Comparison of ENCODE assay signal across 9 mouse cellular contexts in the genomic region with DNA sequence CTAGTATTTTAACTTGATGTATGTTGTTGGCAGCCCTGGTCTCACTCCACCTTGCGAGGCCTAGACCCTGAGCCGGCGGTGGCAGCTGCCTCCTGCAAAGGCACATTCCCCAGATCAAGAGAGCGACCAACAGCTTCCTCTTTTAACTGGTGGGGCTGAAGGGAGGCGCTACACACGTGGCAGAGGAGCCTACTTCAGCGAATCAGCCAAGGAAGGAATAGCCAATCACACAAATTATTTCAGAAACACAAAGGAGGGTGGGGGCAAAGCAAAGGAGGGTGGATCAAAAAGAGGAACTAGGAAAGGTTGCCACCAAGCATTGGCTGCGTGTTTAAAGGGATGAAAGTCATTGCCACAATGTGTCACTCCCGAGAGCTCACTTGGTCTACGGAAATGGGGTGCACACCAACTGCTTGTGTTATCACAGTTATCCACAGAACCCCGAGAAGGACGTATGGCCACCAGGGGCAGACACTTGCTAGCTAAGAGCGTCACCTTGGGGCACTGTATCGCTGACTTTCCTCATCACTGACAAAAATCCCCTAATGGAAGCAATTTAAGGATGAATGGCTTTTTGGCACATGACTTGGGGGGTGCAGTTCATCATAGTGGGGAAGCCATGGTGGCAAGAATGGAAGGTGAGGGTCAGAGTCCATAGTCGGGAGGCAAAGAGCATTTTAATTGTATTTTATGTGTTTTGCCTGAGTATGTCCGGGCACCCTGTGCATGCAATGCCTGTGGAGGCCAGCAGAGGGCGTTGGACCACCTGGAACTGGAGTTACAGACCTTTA. TPM values are rescaled to one million over a fixed set of nuclear protein-coding genes. Genes with fewer than 3 reads are reported as not detected.
DNase-seq lines count a peak whose midpoint lies in the region; TF ChIP-seq lines count a peak whose summit lies in the region.
"Had no signal": no experiment of that assay in that cellular context is flagged by ENCODE, and none has a peak within 500 bp of the region (broad histone marks: within the 10 kb centered on the region; RNA-seq: fewer than 3 reads in every experiment).

No protein-coding gene starts in this region.

- no peak overlapping the region for H3K9ac ChIP-seq in CH12.LX (ENCODE audit: insufficient read depth, low read depth)
- H3K9ac ChIP-seq: lung, embryonic 15.5 days had no signal

- H3K9me3 ChIP-seq in CH12.LX (replicated peaks; ENCODE audit: low read length): peaks cover 23% of the 10 kb centered on the region
- H3K9me3 ChIP-seq: lung, embryonic 15.5 days had no signal

- peaks cover 49 to 83% of the 10 kb centered on the region in 2 experiments for H3K36me3 ChIP-seq in CH12.LX (replicated peaks in 1 of 2; ENCODE audit: control insufficient read depth in 1 of 2, insufficient read depth in 1 of 2, low read length in 1 of 2)
- H3K36me3 ChIP-seq: lung, embryonic 15.5 days had no signal

- peak; percentile 68 for TF ChIP-seq EP300 in CH12.LX (IDR thresholded peaks at IDR 0.05; ENCODE audit: low read length)

- TF ChIP-seq RAD21 in CH12.LX (IDR thresholded peaks at IDR 0.05; ENCODE audit: low read depth, low read length): no peak; the same call in 1 of the 2 replicates

- peak overlapping the region; percentile 79 for H3K27ac ChIP-seq in CH12.LX (ENCODE audit: insufficient read depth, low read depth)
- H3K27ac ChIP-seq: lung, embryonic 15.5 days had no signal

- dilution Hi-C loops in CH12.LX (cut with MboI; ENCODE audit: extremely low pct_ligation_motif_present, extremely low pct_unique_long_range_greater_than_20kb, low sequenced_read_pairs): no loop called here

- TF ChIP-seq POLR2A in CH12.LX (IDR thresholded peaks at IDR 0.05; ENCODE audit: low read depth, low read length): peak; percentile 72

- in situ Hi-C loops in CH12.LX (cut with MboI; ENCODE audit: low pct_ligation_motif_present, low pct_unique_long_range_greater_than_20kb, low sequenced_read_pairs): no loop called here

- no peak overlapping the region for H3K4me3 ChIP-seq in CH12.LX (replicated peaks in 1 of 3; ENCODE audit: low read depth in 2 of 3, low read length in 2 of 3, poor library complexity in 1 of 3)
- H3K4me3 ChIP-seq: lung, embryonic 15.5 days had no signal

- DNase-seq in A20 (ENCODE audit: low read depth, low spot score): peak; percentile 91
- peak; percentile 93 for DNase-seq in CH12.LX (ENCODE audit: extremely low read depth)
- peak; percentile 35 for DNase-seq in liver
- peak; percentile 67 for DNase-seq in naive thymus-derived CD4-positive, alpha-beta T cell, adult 2 months (ENCODE audit: low read depth)
- no peak for DNase-seq in yolk sac, embryonic 10.5 days (ENCODE audit: low spot score)
- DNase-seq in kidney, postnatal 4 days: no peak
- no peak for DNase-seq in ovary, postnatal 36 days (ENCODE audit: low spot score)
- DNase-seq in adrenal gland, postnatal 36 days: no peak

- H3K79me2 ChIP-seq in CH12.LX (replicated peaks; ENCODE audit: control insufficient read depth, extremely low read depth, insufficient read depth, poor library complexity, severe bottlenecking): peaks cover 95% of the 10 kb centered on the region

- peaks cover 5 to 30% of the 10 kb centered on the region in 2 experiments for H3K4me1 ChIP-seq in CH12.LX (ENCODE audit: control insufficient read depth in 1 of 2, insufficient read depth in 2 of 2)

- H3K27me3 ChIP-seq in CH12.LX (replicated peaks): no peaks in the 10 kb centered on the region
- H3K27me3 ChIP-seq: lung, embryonic 15.5 days had no signal

- TF ChIP-seq CTCF in CH12.LX (conservative IDR thresholded peaks at IDR 0.05 in 1 of 2, IDR thresholded peaks at IDR 0.05 in 1 of 2; ENCODE audit: low read depth in 2 of 2, low read length in 2 of 2): peak; percentile 55 to 64; a peak in 3 of 4 replicates

- H3K4me2 ChIP-seq in CH12.LX (ENCODE audit: insufficient read depth, low read depth, poor library complexity, severe bottlenecking): no peak overlapping the region
- H3K4me2 ChIP-seq: lung, embryonic 15.5 days had no signal

TF ChIP-seq in CH12.LX, 34 proteins besides CTCF, POLR2A, EP300 and RAD21:
- no peak for TF ChIP-seq KAT2A (IDR thresholded peaks at IDR 0.05; ENCODE audit: insufficient replicate concordance, low read length)
- 0 out of 2 replicates have a peak, but pooled peaks have one; percentile 37 for TF ChIP-seq TCF12 (IDR thresholded peaks at IDR 0.05; ENCODE audit: low read depth, low read length)
- TF ChIP-seq MAX (IDR thresholded peaks at IDR 0.05; ENCODE audit: low read length): peak; percentile 79
- TF ChIP-seq SIN3A (IDR thresholded peaks at IDR 0.05; ENCODE audit: low read length): peak; percentile 76; the same call in 1 of the 2 replicates
- peak; percentile 87 for TF ChIP-seq IRF4 (IDR thresholded peaks at IDR 0.05; ENCODE audit: low read depth, low read length)
- TF ChIP-seq CHD1 (IDR thresholded peaks at IDR 0.05; ENCODE audit: low read depth, low read length): no peak
- TF ChIP-seq PAX5 (IDR thresholded peaks at IDR 0.05; ENCODE audit: low read length): no peak
- TF ChIP-seq MEF2A (IDR thresholded peaks at IDR 0.05; ENCODE audit: borderline replicate concordance, low read depth, low read length): no peak; the same call in 1 of the 2 replicates
- no peak for TF ChIP-seq POLR2AphosphoS2 (IDR thresholded peaks at IDR 0.05; ENCODE audit: low read depth, low read length)
- TF ChIP-seq MXI1 (IDR thresholded peaks at IDR 0.05; ENCODE audit: low read depth, low read length): peak; percentile 83
- TF ChIP-seq NRF1 (IDR thresholded peaks at IDR 0.05; ENCODE audit: low read depth, low read length): no peak
- peak; percentile 58; the same call in 1 of the 2 replicates for TF ChIP-seq BHLHE40 (IDR thresholded peaks at IDR 0.05; ENCODE audit: low read depth, low read length)
- TF ChIP-seq ZNF384 (IDR thresholded peaks at IDR 0.05; ENCODE audit: low read depth, low read length): no peak
- no peak for TF ChIP-seq UBTF (IDR thresholded peaks at IDR 0.05; ENCODE audit: low read depth, low read length)
- TF ChIP-seq TBP (conservative IDR thresholded peaks at IDR 0.05; ENCODE audit: low read depth, low read length): peak; percentile 65
- TF ChIP-seq USF1 (IDR thresholded peaks at IDR 0.05; ENCODE audit: low read depth, low read length): no peak
- no peak for TF ChIP-seq GABPA (IDR thresholded peaks at IDR 0.05; ENCODE audit: insufficient replicate concordance, low read depth, low read length)
- TF ChIP-seq ZKSCAN1 (IDR thresholded peaks at IDR 0.05; ENCODE audit: borderline replicate concordance, low read depth, low read length): no peak
- TF ChIP-seq JUN (IDR thresholded peaks at IDR 0.05; ENCODE audit: insufficient read depth, low read depth, low read length): 0 out of 2 replicates have a peak, but pooled peaks have one; percentile 13
- TF ChIP-seq ZMIZ1 (IDR thresholded peaks at IDR 0.05; ENCODE audit: low read depth, low read length): no peak
- peak; percentile 3; the same call in 1 of the 2 replicates for TF ChIP-seq SMC3 (IDR thresholded peaks at IDR 0.05; ENCODE audit: low read depth, low read length)
- TF ChIP-seq NELFE (IDR thresholded peaks at IDR 0.05; ENCODE audit: low read depth, low read length): peak; percentile 40; the same call in 1 of the 2 replicates
- TF ChIP-seq CHD2 (IDR thresholded peaks at IDR 0.05; ENCODE audit: low read length): 0 out of 2 replicates have a peak, but pooled peaks have one; percentile 14
- 0 out of 2 replicates have a peak, but pooled peaks have one; percentile 24 for TF ChIP-seq USF2 (conservative IDR thresholded peaks at IDR 0.05; ENCODE audit: low read depth, low read length)
- TF ChIP-seq ELF1 (IDR thresholded peaks at IDR 0.05; ENCODE audit: low read depth, low read length): no peak
- no peak; the same call in 1 of the 2 replicates for TF ChIP-seq ETS1 (conservative IDR thresholded peaks at IDR 0.05; ENCODE audit: low read depth, low read length)
- peak; percentile 86; the same call in 1 of the 2 replicates for TF ChIP-seq MAZ (IDR thresholded peaks at IDR 0.05; ENCODE audit: low read depth, low read length)
- TF ChIP-seq MYC (IDR thresholded peaks at IDR 0.05; ENCODE audit: low read depth, low read length): peak; percentile 87
- no peak for TF ChIP-seq HCFC1 (IDR thresholded peaks at IDR 0.05; ENCODE audit: low read depth, low read length)

RNA-seq across cellular contexts. Expression of a gene that starts 20.1 kb away (rescaled TPM):
- 53.9 and 69.5 TPM in 2 replicates for total RNA-seq in CH12.LX (2012; rRNA removed)
- 12.2 and 20.5 TPM in 2 replicates for total RNA-seq in CH12.LX (2014; rRNA removed)
- polyA plus RNA-seq in CH12.LX (2012; ENCODE audit: insufficient read length, low read depth): 64.1 and 78.3 TPM in 2 replicates
- 100 to 1,000 TPM; 103 to 112 TPM for total RNA-seq in adrenal gland, postnatal 36 days (2021)

Comparison
In these comparisons a context has a peak if more than half of its experiments do, and no peak if none do; other contexts are left out.
1. DNase-seq: peak in A20 (single experiment), CH12.LX (single experiment), liver (single experiment) and naive thymus-derived CD4-positive, alpha-beta T cell, adult 2 months (single experiment); none in yolk sac, embryonic 10.5 days (single experiment), kidney, postnatal 4 days (0 of 2), ovary, postnatal 36 days (single experiment) and adrenal gland, postnatal 36 days (0 of 2).